Mouse (Mus musculus) macrophage (primary cell): Measurements from ENCODE around the gene Emc8. TPM values are rescaled to one million over a fixed set of nuclear protein-coding genes. Genes with fewer than 3 reads are reported as not detected.

Source experiments
- H3K27ac ChIP-seq: fragments of 350-480 bp; formaldehyde crosslinking; 2 replicates; pipeline ENCODE4 v1.9.0; 2021
- H3K36me3 ChIP-seq: fragments of 350-480 bp; formaldehyde crosslinking; 2 replicates; pipeline ENCODE4 v1.9.0; 2021; ENCODE audit errors: inconsistent target
- H3K4me3 ChIP-seq: fragments of 350-480 bp; formaldehyde crosslinking; 2 replicates; pipeline ENCODE4 v1.9.0; 2021; ENCODE audit errors: inconsistent target
- H3K79me2 ChIP-seq: fragments of 350-480 bp; formaldehyde crosslinking; 2 replicates; pipeline ENCODE4 v1.9.0; 2021; ENCODE audit errors: inconsistent target
- WGBS: methylation state at CpG from one replicate; pipeline ENCODE4 v1.1.7; 2026; ENCODE audit warnings: inconsistent platforms; ENCODE audit not compliant: missing documents; 5-methylcytosine and 5-hydroxymethylcytosine counted together
- polyA plus RNA-seq: library from polyadenylated mRNA; stranded (reverse); fragments of 250-400 nt; gene quantifications from 3 replicates; pipeline ENCODE4 v1.2.4, GENCODE M21; 2018; ENCODE audit warnings: inconsistent platforms

The Emc8 gene
- polyA plus RNA-seq, 1 experiment from 2014 or later = 41.0 TPM

- H3K4me3 ChIP-seq = no peak overlapping the region
- no peaks in the 10 kb centered on the region for H3K79me2 ChIP-seq
- H3K27ac ChIP-seq = no peak overlapping the region
- 82% methylated on average over 10 of the region's 10 CpGs for WGBS
- H3K36me3 ChIP-seq = no peaks in the 10 kb centered on the region
These were observed 26.2 kb downstream of the Emc8 start for GRCm38 (mm10) chr8:120642031-120642662.

GRCm38 (mm10) chr8:120641245-120641644 is 27.1 kb downstream of the Emc8 start:
- Histone ChIP-seq H3K36me3 (no peaks in the 10 kb centered on the region), H3K27ac (no peak overlapping the region), H3K4me3 (no peak overlapping the region), H3K79me2 (no peaks in the 10 kb centered on the region)
- 72% methylated on average over 8 of the region's 8 CpGs for WGBS

GRCm38 (mm10) chr8:120634329-120634839 is 34.0 kb downstream of the Emc8 start:
- Histone ChIP-seq H3K4me3 (peak overlapping the region; percentile 4; the same call in 1 of the 2 replicates), H3K36me3 (no peaks in the 10 kb centered on the region), H3K79me2 (no peaks in the 10 kb centered on the region), H3K27ac (no peak overlapping the region)
- WGBS = 2% methylated on average over 38 of the region's 42 CpGs

- peak overlapping the region; percentile 13; the same call in 1 of the 2 replicates for H3K4me3 ChIP-seq
- H3K27ac ChIP-seq = no peak overlapping the region
- 4% methylated on average over 43 of the region's 44 CpGs for WGBS
These were observed 34.6 kb downstream of the Emc8 start for GRCm38 (mm10) chr8:120633665-120634271.

GRCm38 (mm10) chr8:120632969-120633664 is 35.3 kb downstream of the Emc8 start:
- 68% methylated on average over 17 of the region's 17 CpGs for WGBS
- H3K27ac ChIP-seq = no peak overlapping the region
- no peaks in the 10 kb centered on the region for H3K36me3 ChIP-seq
- H3K79me2 ChIP-seq = no peaks in the 10 kb centered on the region
- no peak overlapping the region for H3K4me3 ChIP-seq

More at GRCm38 (mm10) chr8:120633665-120634271, 34.6 kb downstream of the Emc8 start:
- Histone ChIP-seq H3K79me2 (no peaks in the 10 kb centered on the region), H3K36me3 (no peaks in the 10 kb centered on the region)

GRCm38 (mm10) chr8:120631441-120632375 is 36.7 kb downstream of the Emc8 start:
- Histone ChIP-seq H3K36me3 (no peaks in the 10 kb centered on the region), H3K4me3 (no peak overlapping the region), H3K27ac (no peak overlapping the region), H3K79me2 (no peaks in the 10 kb centered on the region)
- 90% methylated on average over 19 of the region's 21 CpGs for WGBS

- WGBS = 88% methylated on average over 6 of the region's 6 CpGs
- H3K27ac ChIP-seq = no peak overlapping the region
- no peak overlapping the region for H3K4me3 ChIP-seq
- no peaks in the 10 kb centered on the region for H3K79me2 ChIP-seq
- H3K36me3 ChIP-seq = no peaks in the 10 kb centered on the region
These were observed 37.5 kb downstream of the Emc8 start for GRCm38 (mm10) chr8:120630848-120631247.

- WGBS = 77% methylated on average over 5 of the region's 5 CpGs
- H3K27ac ChIP-seq = no peak overlapping the region
- H3K4me3 ChIP-seq = no peak overlapping the region
- no peaks in the 10 kb centered on the region for H3K36me3 ChIP-seq
- no peaks in the 10 kb centered on the region for H3K79me2 ChIP-seq
These were observed 38.3 kb downstream of the Emc8 start for GRCm38 (mm10) chr8:120630031-120630430.

- Histone ChIP-seq H3K4me3 (no peak overlapping the region), H3K79me2 (no peaks in the 10 kb centered on the region), H3K36me3 (no peaks in the 10 kb centered on the region), H3K27ac (no peak overlapping the region)
- 90% methylated on average over 5 of the region's 5 CpGs for WGBS
These were observed 41.1 kb downstream of the Emc8 start for GRCm38 (mm10) chr8:120627298-120627697.

- WGBS = 96% methylated on average over 10 of the region's 11 CpGs
- Histone ChIP-seq H3K79me2 (no peaks in the 10 kb centered on the region), H3K4me3 (no peak overlapping the region), H3K27ac (no peak overlapping the region), H3K36me3 (no peaks in the 10 kb centered on the region)
These were observed 41.9 kb downstream of the Emc8 start for GRCm38 (mm10) chr8:120626461-120626860.

- H3K36me3 ChIP-seq = no peaks in the 10 kb centered on the region
- no peaks in the 10 kb centered on the region for H3K79me2 ChIP-seq
- no peak overlapping the region for H3K4me3 ChIP-seq
- WGBS = 100% methylated on average over 2 of the region's 2 CpGs
- H3K27ac ChIP-seq = no peak overlapping the region
These were observed 44.8 kb downstream of the Emc8 start for GRCm38 (mm10) chr8:120623608-120624007.

- no peaks in the 10 kb centered on the region for H3K36me3 ChIP-seq
- no peaks in the 10 kb centered on the region for H3K79me2 ChIP-seq
- no peak overlapping the region for H3K4me3 ChIP-seq
- 91% methylated on average over 14 of the region's 14 CpGs for WGBS
- no peak overlapping the region for H3K27ac ChIP-seq
These were observed 46.2 kb downstream of the Emc8 start for GRCm38 (mm10) chr8:120622161-120622560.

- WGBS = 93% methylated on average over 7 of the region's 7 CpGs
- peak overlapping the region; percentile 87 for H3K27ac ChIP-seq
- H3K79me2 ChIP-seq = no peaks in the 10 kb centered on the region
- no peak overlapping the region for H3K4me3 ChIP-seq
- H3K36me3 ChIP-seq = no peaks in the 10 kb centered on the region
These were observed 47.9 kb downstream of the Emc8 start for GRCm38 (mm10) chr8:120620441-120620840.
